Mouse (Mus musculus): ENCODE measurements around the gene AC129217.1. TPM values are rescaled to one million over a fixed set of nuclear protein-coding genes. Genes with fewer than 3 reads are reported as not detected.

AC129217.1 gene
- not detected in 2 replicates for polyA plus RNA-seq (2015; fragmentation: Nextera tagmentation; extraction: Ambion mirVana)

DNA sequence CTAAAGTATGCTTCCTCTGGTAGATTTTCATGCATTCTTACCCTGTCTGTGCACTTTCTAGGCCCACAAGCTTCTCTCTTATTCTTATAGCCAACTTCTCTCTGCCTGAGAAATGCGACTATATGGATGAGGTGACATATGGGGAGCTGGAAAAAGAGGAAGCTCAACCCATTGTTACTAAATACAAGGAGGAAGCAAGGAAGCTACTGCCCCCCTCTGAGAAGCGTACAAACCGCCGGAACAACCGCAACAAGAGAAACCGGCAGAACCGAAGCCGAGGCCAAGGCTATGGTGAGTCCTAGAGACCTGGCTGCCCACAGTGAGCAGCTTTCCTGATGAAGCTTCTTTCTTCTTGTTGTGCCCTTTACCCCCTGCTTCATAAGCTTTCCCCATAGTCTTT lies at the start of gene AC129217.1:
AC129217.1 (plus strand) TSS at position 114 of the 400 bp plus-strand sequence.
- no peak within 1 kb of the TSS for H3K9ac ChIP-seq (ENCODE audit: low read depth, low read length)
- H3K4me1 ChIP-seq (ENCODE audit: control insufficient read depth, low read depth, low read length), result no peaks in the 10 kb centered on the region; the same call in 1 of the 2 replicates
- no peak within 1 kb of the TSS for H3K4me2 ChIP-seq (ENCODE audit: low read depth, low read length)
- H3K27me3 ChIP-seq (ENCODE audit: control insufficient read depth, insufficient read depth, low read depth, low read length), result no peaks in the 10 kb centered on the region
- peak within 1 kb of the TSS; percentile 13; the same call in 1 of the 2 replicates for H3K27ac ChIP-seq (ENCODE audit: low read length)
- H3K4me3 ChIP-seq (ENCODE audit: low read depth, low read length), result no peak within 1 kb of the TSS
- WGBS (ENCODE audit: insufficient replicate concordance), result 49% methylated on average over 8 of the region's 8 CpGs
- no peak for ATAC-seq (ENCODE audit: low read depth)
- H3K36me3 ChIP-seq (ENCODE audit: control insufficient read depth, insufficient read depth), result peaks cover 99% of the 10 kb centered on the region
- no peaks in the 10 kb centered on the region for H3K9me3 ChIP-seq (replicated peaks; ENCODE audit: control insufficient read depth, low read length)

DNA sequence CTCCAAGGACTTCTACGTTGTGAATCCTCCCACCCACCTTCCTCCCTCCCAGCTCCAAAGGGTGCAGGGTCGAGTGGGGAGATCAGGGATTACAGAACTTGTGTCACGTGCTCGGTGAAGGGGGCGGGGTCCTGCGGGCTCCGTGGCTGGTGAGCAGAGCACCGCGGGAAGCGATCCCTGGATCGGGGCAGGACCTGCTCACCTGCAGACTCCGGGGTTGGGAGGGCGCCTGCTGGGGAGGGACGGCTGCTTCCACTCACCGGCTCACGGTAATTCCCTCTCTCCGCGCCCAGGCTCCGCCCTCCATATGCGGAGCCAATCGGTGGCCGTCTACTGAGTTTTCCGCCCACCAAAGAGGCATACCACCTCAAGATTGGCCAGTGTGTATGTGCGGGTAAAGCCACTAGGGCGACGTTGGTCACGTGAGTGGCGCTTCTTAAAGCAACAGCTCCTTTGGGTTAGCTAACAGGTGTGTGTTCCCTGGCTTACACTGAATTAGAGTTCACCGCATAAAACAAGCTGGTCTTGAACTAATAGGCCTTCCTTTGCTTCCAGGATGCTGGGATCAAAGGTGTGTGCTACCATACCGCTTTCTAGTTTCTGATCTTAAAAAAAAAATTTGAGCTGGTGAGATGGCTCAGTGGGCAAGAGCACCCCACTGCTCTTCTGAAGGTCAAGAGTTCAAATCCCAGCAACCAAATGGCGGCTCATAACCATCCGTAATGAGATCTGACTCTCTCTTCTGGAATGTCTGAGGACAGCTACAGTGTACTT lies 43.4 kb upstream of the AC129217.1 start, which contains the start of gene Taf6l:
Taf6l (minus strand) TSS at position 410 of the 774 bp plus-strand sequence.
- Histone ChIP-seq H3K4me3 (ENCODE audit: low read depth, low read length) (peak within 1 kb of the TSS; percentile 82), H3K27me3 (ENCODE audit: control insufficient read depth, insufficient read depth, low read depth, low read length) (no peaks in the 10 kb centered on the region), H3K4me1 (ENCODE audit: control insufficient read depth, low read depth, low read length) (peaks cover 15% of the 10 kb centered on the region), H3K36me3 (ENCODE audit: control insufficient read depth, insufficient read depth) (peaks cover 15% of the 10 kb centered on the region), H3K4me2 (ENCODE audit: low read depth, low read length) (peak within 1 kb of the TSS; percentile 89), H3K27ac (ENCODE audit: low read length) (peak within 1 kb of the TSS; percentile 79), H3K9ac (ENCODE audit: low read depth, low read length) (peak within 1 kb of the TSS; percentile 78), H3K9me3 (replicated peaks; ENCODE audit: control insufficient read depth, low read length) (no peaks in the 10 kb centered on the region)
- peak; percentile 99 for ATAC-seq (ENCODE audit: low read depth)
- under 1% methylated on average over 32 of the region's 32 CpGs for WGBS (ENCODE audit: insufficient replicate concordance)

DNA sequence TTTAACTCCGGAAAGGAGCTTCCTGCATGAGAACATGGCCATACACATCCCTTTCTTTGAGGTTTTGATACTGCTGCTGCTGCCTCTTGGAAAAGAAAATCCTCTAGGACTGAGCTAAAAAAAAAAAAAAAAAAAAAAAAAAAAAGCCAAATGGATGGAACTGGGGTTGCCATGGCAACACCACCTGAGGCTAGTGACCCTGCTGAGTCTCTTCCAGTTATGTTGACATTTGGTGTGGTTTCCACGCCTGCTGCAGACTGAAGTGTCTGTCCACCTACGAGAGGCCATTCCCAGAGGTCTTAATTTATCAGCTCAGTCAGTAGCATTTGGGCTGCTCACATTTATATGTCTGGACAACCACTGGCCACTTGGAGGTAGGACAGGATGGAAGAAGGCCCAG lies 41.1 kb upstream of the AC129217.1 start:
- no peak for ATAC-seq (ENCODE audit: low read depth)
- H3K27ac ChIP-seq (ENCODE audit: low read length), result no peak overlapping the region
- H3K4me3 ChIP-seq (ENCODE audit: low read depth, low read length), result no peak overlapping the region
- no peaks in the 10 kb centered on the region for H3K9me3 ChIP-seq (replicated peaks; ENCODE audit: control insufficient read depth, low read length)
- peaks cover 15% of the 10 kb centered on the region for H3K4me1 ChIP-seq (ENCODE audit: control insufficient read depth, low read depth, low read length)
- H3K27me3 ChIP-seq (ENCODE audit: control insufficient read depth, insufficient read depth, low read depth, low read length), result no peaks in the 10 kb centered on the region
- H3K9ac ChIP-seq (ENCODE audit: low read depth, low read length), result no peak overlapping the region
- H3K36me3 ChIP-seq (ENCODE audit: control insufficient read depth, insufficient read depth), result peaks cover 10% of the 10 kb centered on the region
- 48% methylated on average over 3 of the region's 3 CpGs for WGBS (ENCODE audit: insufficient replicate concordance)
- no peak overlapping the region for H3K4me2 ChIP-seq (ENCODE audit: low read depth, low read length)

DNA sequence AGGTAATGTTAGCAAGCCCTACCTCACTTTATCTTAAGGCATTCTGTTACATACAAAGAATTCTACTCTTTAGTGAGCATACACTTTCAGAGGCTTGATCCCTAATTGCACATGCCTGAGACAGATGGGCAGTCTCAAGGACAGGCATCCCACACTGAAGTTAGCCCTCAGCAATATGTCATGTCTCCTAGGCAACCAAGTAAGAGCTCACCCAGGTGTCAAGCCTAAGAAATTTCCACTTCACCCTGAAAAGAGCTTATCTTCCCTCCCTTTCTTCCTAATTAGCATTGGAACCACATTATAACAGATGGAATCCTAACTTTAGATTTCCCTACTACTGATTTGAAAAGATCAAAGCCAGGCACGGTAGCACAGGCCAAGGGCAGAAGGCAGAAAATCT lies 40.4 kb upstream of the AC129217.1 start:
- Histone ChIP-seq H3K27ac (ENCODE audit: low read length) (no peak overlapping the region), H3K4me3 (ENCODE audit: low read depth, low read length) (no peak overlapping the region), H3K9me3 (replicated peaks; ENCODE audit: control insufficient read depth, low read length) (no peaks in the 10 kb centered on the region), H3K4me2 (ENCODE audit: low read depth, low read length) (no peak overlapping the region), H3K36me3 (ENCODE audit: control insufficient read depth, insufficient read depth) (peaks cover 17% of the 10 kb centered on the region), H3K27me3 (ENCODE audit: control insufficient read depth, insufficient read depth, low read depth, low read length) (no peaks in the 10 kb centered on the region), H3K9ac (ENCODE audit: low read depth, low read length) (no peak overlapping the region), H3K4me1 (ENCODE audit: control insufficient read depth, low read depth, low read length) (peaks cover 15% of the 10 kb centered on the region)
- WGBS (ENCODE audit: insufficient replicate concordance), result 71% methylated on average over 1 of the region's 1 CpGs
- no peak for ATAC-seq (ENCODE audit: low read depth)

DNA sequence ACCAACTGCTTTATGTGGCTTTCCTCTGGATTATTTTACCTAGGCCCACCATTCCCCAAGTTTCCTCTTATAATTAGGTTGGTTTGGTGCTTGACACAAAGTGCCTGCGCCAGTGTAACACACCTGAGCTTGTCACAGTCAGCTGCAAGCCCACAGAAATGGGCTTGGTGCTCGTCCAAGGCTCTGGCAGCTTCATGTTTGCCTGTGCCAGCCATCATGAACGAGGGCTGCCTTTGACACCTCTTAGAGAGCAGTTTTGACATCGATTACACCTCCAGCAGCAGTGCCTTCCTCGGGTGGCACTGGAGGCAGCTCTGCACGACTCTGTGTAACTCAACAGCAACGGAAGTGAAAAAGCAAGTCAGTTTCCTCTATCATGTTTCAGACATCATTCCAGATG lies 39.4 kb upstream of the AC129217.1 start:
- no peaks in the 10 kb centered on the region for H3K27me3 ChIP-seq (ENCODE audit: control insufficient read depth, insufficient read depth, low read depth, low read length)
- H3K4me2 ChIP-seq (ENCODE audit: low read depth, low read length), result no peak overlapping the region
- peaks cover 26% of the 10 kb centered on the region for H3K36me3 ChIP-seq (ENCODE audit: control insufficient read depth, insufficient read depth)
- H3K9ac ChIP-seq (ENCODE audit: low read depth, low read length), result no peak overlapping the region
- 60% methylated on average over 7 of the region's 7 CpGs for WGBS (ENCODE audit: insufficient replicate concordance)
- no peaks in the 10 kb centered on the region for H3K9me3 ChIP-seq (replicated peaks; ENCODE audit: control insufficient read depth, low read length)
- ATAC-seq (ENCODE audit: low read depth), result no peak
- no peak overlapping the region for H3K4me3 ChIP-seq (ENCODE audit: low read depth, low read length)
- no peak overlapping the region for H3K27ac ChIP-seq (ENCODE audit: low read length)
- H3K4me1 ChIP-seq (ENCODE audit: control insufficient read depth, low read depth, low read length), result peaks cover 11% of the 10 kb centered on the region

DNA sequence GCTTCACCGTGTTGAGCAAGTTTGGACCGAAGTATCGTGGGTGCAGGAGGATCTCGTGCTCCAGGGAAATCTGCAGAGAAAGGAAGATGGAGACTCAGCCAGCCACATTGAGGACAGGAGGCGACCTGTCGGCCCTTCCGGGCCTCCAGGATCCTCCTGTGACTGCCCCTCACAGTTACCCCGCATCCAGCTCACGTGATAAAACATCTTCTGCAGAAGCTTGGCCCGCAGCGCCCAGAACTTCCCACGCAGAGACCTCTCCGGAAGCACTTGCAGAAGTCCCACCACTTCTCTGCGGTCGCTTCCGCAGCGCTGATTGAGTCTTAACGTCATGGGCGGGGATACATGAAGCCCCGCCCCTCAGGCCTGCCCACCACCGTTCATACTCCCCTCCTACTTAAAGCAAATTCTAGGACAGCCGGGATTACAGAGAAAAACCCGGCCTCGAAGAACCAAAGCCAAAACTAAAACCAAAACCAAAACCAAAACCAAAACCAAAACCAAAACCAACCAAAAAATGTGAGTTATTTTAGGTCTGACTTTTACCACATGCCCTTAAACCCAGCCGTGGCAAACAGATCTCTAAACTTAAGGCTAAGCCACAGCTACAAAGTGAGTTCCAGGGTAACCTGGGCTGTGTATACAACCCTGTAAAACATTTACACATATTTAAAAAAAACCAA lies 31.2 kb upstream of the AC129217.1 start, which contains the start of gene Polr2g:
Polr2g (minus strand) TSS at position 314 of the 683 bp plus-strand sequence.
- H3K27me3 ChIP-seq (ENCODE audit: control insufficient read depth, insufficient read depth, low read depth, low read length), result no peaks in the 10 kb centered on the region
- peak within 1 kb of the TSS; percentile 67 for H3K9ac ChIP-seq (ENCODE audit: low read depth, low read length)
- peak; percentile 64 for ATAC-seq (ENCODE audit: low read depth)
- peaks cover 17% of the 10 kb centered on the region for H3K36me3 ChIP-seq (ENCODE audit: control insufficient read depth, insufficient read depth)
- peaks cover 23% of the 10 kb centered on the region for H3K4me1 ChIP-seq (ENCODE audit: control insufficient read depth, low read depth, low read length)
- no peaks in the 10 kb centered on the region for H3K9me3 ChIP-seq (replicated peaks; ENCODE audit: control insufficient read depth, low read length)
- peak within 1 kb of the TSS; percentile 73 for H3K4me3 ChIP-seq (ENCODE audit: low read depth, low read length)
- WGBS (ENCODE audit: insufficient replicate concordance), result under 1% methylated on average over 25 of the region's 25 CpGs
- peak within 1 kb of the TSS; percentile 66 for H3K27ac ChIP-seq (ENCODE audit: low read length)
- H3K4me2 ChIP-seq (ENCODE audit: low read depth, low read length), result peak within 1 kb of the TSS; percentile 69

DNA sequence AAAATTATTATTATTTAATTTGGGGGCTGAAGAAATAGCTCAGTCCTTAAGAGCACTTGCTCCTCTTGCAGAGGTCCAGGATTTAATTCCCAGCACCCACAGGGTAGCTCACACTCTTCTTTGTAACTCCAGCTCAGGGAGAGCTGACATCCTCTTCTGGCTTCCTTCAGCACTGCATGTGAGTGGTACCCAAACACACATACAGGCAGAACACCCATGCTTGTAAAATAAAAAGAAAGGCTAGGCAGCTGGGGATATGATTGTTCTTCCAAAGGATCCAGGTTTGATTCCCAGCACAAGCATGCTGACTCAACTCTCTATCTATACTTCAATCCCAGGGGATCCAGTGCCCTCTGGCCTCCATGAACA lies 30.6 kb upstream of the AC129217.1 start:
- H3K4me1 ChIP-seq (ENCODE audit: control insufficient read depth, low read depth, low read length), result peaks cover 23% of the 10 kb centered on the region
- peak overlapping the region; percentile 69 for H3K4me2 ChIP-seq (ENCODE audit: low read depth, low read length)
- H3K27ac ChIP-seq (ENCODE audit: low read length), result no peak overlapping the region
- no peaks in the 10 kb centered on the region for H3K27me3 ChIP-seq (ENCODE audit: control insufficient read depth, insufficient read depth, low read depth, low read length)
- no peak overlapping the region for H3K9ac ChIP-seq (ENCODE audit: low read depth, low read length)
- H3K9me3 ChIP-seq (replicated peaks; ENCODE audit: control insufficient read depth, low read length), result no peaks in the 10 kb centered on the region
- no peak for ATAC-seq (ENCODE audit: low read depth)
- peak overlapping the region; percentile 73 for H3K4me3 ChIP-seq (ENCODE audit: low read depth, low read length)
- H3K36me3 ChIP-seq (ENCODE audit: control insufficient read depth, insufficient read depth), result peaks cover 11% of the 10 kb centered on the region

DNA sequence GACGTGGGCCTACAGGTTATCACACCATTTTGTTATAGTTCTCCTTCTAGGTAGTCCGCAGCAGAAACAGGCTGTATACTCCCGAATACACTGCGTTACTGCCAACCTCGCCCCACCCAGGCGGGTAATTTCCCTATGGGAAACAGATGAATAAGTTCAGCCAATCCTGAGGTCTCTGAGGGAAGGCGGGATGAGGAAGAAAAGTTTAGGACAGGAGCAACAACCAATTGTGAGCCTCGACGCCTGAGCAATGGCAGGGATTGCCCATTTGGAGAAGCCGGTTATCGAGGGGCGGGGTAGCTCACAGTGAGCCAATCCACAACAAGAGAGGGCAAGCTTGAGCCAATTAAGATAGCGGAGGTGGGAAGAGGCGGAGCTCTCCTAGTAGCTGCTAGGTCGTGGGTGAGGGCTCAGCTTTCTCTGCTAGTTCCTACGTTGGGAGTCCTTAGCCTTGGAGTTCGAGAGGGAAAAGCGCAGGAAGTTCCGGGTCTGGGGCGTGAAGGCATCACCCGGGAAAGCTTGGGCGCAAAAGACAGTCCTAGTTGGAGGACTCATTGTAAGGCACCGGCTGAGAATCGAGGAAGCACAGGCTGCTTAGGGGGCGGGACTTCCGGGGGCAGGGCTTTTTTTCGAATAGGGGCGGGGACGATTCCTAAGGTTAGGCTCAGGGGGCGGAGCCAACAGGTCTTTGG lies 27.3 kb upstream of the AC129217.1 start, which contains the start of gene Zbtb3:
Zbtb3 (plus strand) TSS at position 426 of the 692 bp plus-strand sequence.
- peak; percentile 96 for ATAC-seq (ENCODE audit: low read depth)
- Histone ChIP-seq H3K9ac (ENCODE audit: low read depth, low read length) (peak within 1 kb of the TSS; percentile 70), H3K9me3 (replicated peaks; ENCODE audit: control insufficient read depth, low read length) (no peaks in the 10 kb centered on the region), H3K4me3 (ENCODE audit: low read depth, low read length) (peak within 1 kb of the TSS; percentile 75), H3K36me3 (ENCODE audit: control insufficient read depth, insufficient read depth) (peaks cover 7% of the 10 kb centered on the region), H3K4me2 (ENCODE audit: low read depth, low read length) (peak within 1 kb of the TSS; percentile 87), H3K27me3 (ENCODE audit: control insufficient read depth, insufficient read depth, low read depth, low read length) (no peaks in the 10 kb centered on the region), H3K4me1 (ENCODE audit: control insufficient read depth, low read depth, low read length) (peaks cover 16% of the 10 kb centered on the region), H3K27ac (ENCODE audit: low read length) (peak within 1 kb of the TSS; percentile 78)
- under 1% methylated on average over 30 of the region's 30 CpGs for WGBS (ENCODE audit: insufficient replicate concordance)
